Mouse (Mus musculus): ENCODE results near the gene Pram1. TPM values are rescaled to one million over a fixed set of nuclear protein-coding genes. Genes with fewer than 3 reads are reported as not detected.
A peak's percentile ranks its signal among the peaks of the same experiment; 100 is the strongest.

The Pram1 gene
- total RNA-seq, 2 experiments from 2014 or later = 0.24 TPM; not detected in 1

GRCm38 (mm10) chr17:33666813-33667212, 29.0 kb downstream of the Pram1 start:
- no peak for DNase-seq
- intact Hi-C loops (cut with DNase I) = no loop called here

GRCm38 (mm10) chr17:33669681-33670080, 31.8 kb downstream of the Pram1 start:
- DNase-seq = no peak
- intact Hi-C loops (cut with DNase I) = no loop called here

GRCm38 (mm10) chr17:33673837-33674236, 36.0 kb downstream of the Pram1 start:
- intact Hi-C loops (cut with DNase I) = no loop called here
- DNase-seq = no peak

GRCm38 (mm10) chr17:33675452-33675851, 37.6 kb downstream of the Pram1 start:
- no peak for DNase-seq
- intact Hi-C loops (cut with DNase I) = no loop called here

- intact Hi-C loops (cut with DNase I) = no loop called here
Measured at GRCm38 (mm10) chr17:33676086-33676485, 38.2 kb downstream of the Pram1 start.

GRCm38 (mm10) chr17:33678771-33679170, 40.9 kb downstream of the Pram1 start:
- no peak for DNase-seq
- intact Hi-C loops (cut with DNase I) = no loop called here

More at GRCm38 (mm10) chr17:33676086-33676485, 38.2 kb downstream of the Pram1 start:
- no peak for DNase-seq

- intact Hi-C loops (cut with DNase I) = no loop called here
- DNase-seq = no peak
Measured at GRCm38 (mm10) chr17:33681767-33682166, 43.9 kb downstream of the Pram1 start.

- intact Hi-C loops (cut with DNase I) = no loop called here
- peak; percentile 76 for DNase-seq
Measured at GRCm38 (mm10) chr17:33684671-33685231, 46.9 kb downstream of the Pram1 start.

- intact Hi-C loops (cut with DNase I) = no loop called here
- DNase-seq = peak; percentile 99
Measured at GRCm38 (mm10) chr17:33685249-33685653, 47.4 kb downstream of the Pram1 start.

- intact Hi-C loops (cut with DNase I) = no loop called here
- no peak for DNase-seq
Measured at GRCm38 (mm10) chr17:33686760-33687159, 48.9 kb downstream of the Pram1 start, which contains the start of gene Hnrnpm. Hnrnpm (minus strand) TSS chr17:33686860.

Other genes with a start within 250 kb of the Pram1 start
- 10 to 100 TPM; 13.7 to 14.9 TPM for gene Zfp101, start 243.4 kb upstream of the Pram1 start, total RNA-seq (2021)
- gene Actl9, start 205.2 kb upstream of the Pram1 start, total RNA-seq (2021) = not detected
- gene Adamts10, start 113.9 kb upstream of the Pram1 start, total RNA-seq (2021) = 10 to 100 TPM; 63.9 to 64.7 TPM
- gene Myo1f, start 82.3 kb upstream of the Pram1 start, total RNA-seq (2021) = 1 to 10 TPM in 1 of 2 experiments, under 1 TPM in 1; 0.92 to 1.3 TPM
- gene Zfp414, start 9.0 kb upstream of the Pram1 start, total RNA-seq (2021) = 10 to 100 TPM; 58.8 to 60.6 TPM
- 100 to 1,000 TPM; 178 to 195 TPM for gene Hnrnpm, start 48.8 kb downstream of the Pram1 start, total RNA-seq (2021)
- 10 to 100 TPM; 66.9 to 73.5 TPM for gene March2, start 80.6 kb downstream of the Pram1 start, total RNA-seq (2021)
- 100 to 1,000 TPM; 361 to 382 TPM for gene Rab11b, start 122.5 kb downstream of the Pram1 start, total RNA-seq (2021)
- 10 to 100 TPM in 1 of 2 experiments, 1 to 10 TPM in 1; 9.7 to 10.8 TPM for gene Angptl4, start 143.8 kb downstream of the Pram1 start, total RNA-seq (2021)
- 10 to 100 TPM; 38.6 to 44.1 TPM for gene Kank3, start 172.5 kb downstream of the Pram1 start, total RNA-seq (2021)
- gene Rps28, start 186.5 kb downstream of the Pram1 start, total RNA-seq (2021) = 1,000 to 10,000 TPM; 1,155 to 1,182 TPM
- gene Ndufa7, start 186.5 kb downstream of the Pram1 start, total RNA-seq (2021) = 100 to 1,000 TPM; 214 to 232 TPM
- gene Cd320, start 205.0 kb downstream of the Pram1 start, total RNA-seq (2021) = 10 to 100 TPM; 21.6 to 25.4 TPM
- not detected for gene Gm7029, start 235.8 kb downstream of the Pram1 start, total RNA-seq (2021)

All from left cerebral cortex, postnatal 4 days (tissue).